Mouse (Mus musculus) heart, adult 2 months (tissue): ENCODE measurements around the gene Olfr449.
A peak's percentile ranks its signal among the peaks of the same experiment; 100 is the strongest.

ENCODE experiments used
- CTCF ChIP-seq: fragments of 200-600 bp; IDR thresholded peaks from 2 replicates; pipeline ENCODE4 v1.8.1; 2022; ENCODE audit warnings: antibody characterized with exemption, mild to moderate bottlenecking, moderate library complexity
- EP300 ChIP-seq: fragments of 200-500 bp; IDR thresholded peaks from 2 replicates; pipeline ENCODE4 v1.6.1; 2011; ENCODE audit warnings: low read depth, low read length, control low read depth; ENCODE audit not compliant: insufficient read depth

DNA sequence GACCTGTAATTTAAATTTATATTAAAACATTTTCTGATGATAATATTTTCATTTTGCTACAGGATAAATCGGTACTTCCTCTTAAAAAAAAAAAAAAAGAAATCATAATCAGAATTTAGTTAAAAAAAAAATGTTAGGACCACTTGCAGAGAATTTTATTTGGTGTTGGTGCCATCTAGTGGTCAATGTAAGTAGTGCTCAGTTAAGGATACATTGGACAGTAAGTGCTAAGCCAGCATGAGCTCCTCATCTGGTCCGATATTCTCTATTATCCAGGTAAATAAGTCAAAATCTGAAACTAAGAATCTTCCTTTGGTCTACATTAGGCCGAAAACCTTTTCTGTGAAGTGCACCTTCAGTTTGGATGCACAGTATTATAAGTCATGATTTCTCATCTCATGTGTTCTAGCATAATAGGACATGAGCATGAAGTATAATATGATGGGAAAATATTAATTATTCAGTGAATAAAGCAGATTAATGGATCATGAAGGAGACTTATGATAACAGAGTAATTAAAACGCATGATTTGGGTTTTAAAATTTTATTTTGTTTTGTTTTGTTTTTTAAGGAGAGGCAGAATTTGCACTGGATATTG, 26.1 kb downstream of the Olfr449 start:
- TF ChIP-seq CTCF: peak; percentile 80
- TF ChIP-seq EP300: no peak
